Mouse (Mus musculus) Patski (cell line): ENCODE data around the gene Gm44. TPM values are rescaled to one million over a fixed set of nuclear protein-coding genes. Genes with fewer than 3 reads are reported as not detected.
"Not testable (repeated sequence)": the region's sequence is repeated elsewhere in the genome, so short reads cannot be mapped to it uniquely, and the experiment has no call there.

ENCODE experiments used
- ATAC-seq: fragments of 100-300 bp; one replicate; pipeline ENCODE4 v1.8.0; 2021
- CTCF ChIA-PET: fragments of 350-600 bp; sonication (Branson Sonifier 250); formaldehyde crosslinking; loops from one replicate; lab custom pipeline; 2022; ENCODE audit warnings: inconsistent platforms; lab: Charles Lee
- POLR2A ChIA-PET: fragments of 350-600 bp; sonication (Branson Sonifier 250); formaldehyde crosslinking; loops from one replicate; lab custom pipeline; 2022; ENCODE audit warnings: antibody characterized with exemption, inconsistent platforms; lab: Charles Lee
- DNase-seq: peaks from one replicate; pipeline ENCODE4 v3.0.0-alpha.2; 2011; ENCODE audit warnings: low read depth, low spot score
- H3K27me3 ChIP-seq: fragments of 371-371 bp; one replicate; pipeline ENCODE4 v1.5.1; 2021
- CTCF ChIP-seq: fragments of 100-300 bp; IDR thresholded peaks from one replicate; pipeline ENCODE4 v1.5.1; 2021
- in situ Hi-C: fragments of 300-500 bp; cut with MboI; formaldehyde crosslinking; loops from 3 replicates; pipeline ENCODE4 v1.11.1; 2018; ENCODE audit warnings: low pct_unique_long_range_greater_than_20kb, mixed read lengths
- polyA plus RNA-seq: library from polyadenylated mRNA; unstranded; gene quantifications from one replicate; pipeline ENCODE4 v1.2.3, GENCODE M21; 2021

The Gm44 gene
- polyA plus RNA-seq: not detected

DNA sequence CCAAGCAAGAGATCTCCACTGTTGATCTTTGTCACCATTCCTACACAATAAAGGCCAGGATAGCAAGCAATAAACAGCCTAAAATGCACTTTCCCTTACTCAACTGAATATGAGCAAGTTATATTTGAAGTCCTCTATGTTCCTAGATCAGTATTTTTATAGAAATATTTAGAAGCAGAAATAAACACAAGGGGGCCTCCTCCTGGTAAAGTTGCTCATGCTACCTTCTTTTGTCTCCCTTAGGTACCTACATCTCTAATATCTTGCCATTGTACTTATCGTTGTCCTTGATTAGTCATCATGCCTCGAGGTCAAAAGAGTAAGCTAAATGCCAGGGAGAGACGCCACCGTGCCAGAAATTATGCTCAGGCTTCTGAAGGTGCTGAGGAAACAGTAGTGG, at the start of gene Gm44:
Gene Gm44, plus strand, starts transcription at position 301 of the 400 bp plus-strand sequence.
- CTCF ChIA-PET: interaction anchor here (1.2 kb wide), 1 partner anchor 39 kb away, joined by 3 read pairs; no protein-coding TSS in a partner anchor
- no peak for TF ChIP-seq CTCF
- POLR2A ChIA-PET: no interaction called here
- in situ Hi-C loops: no loop called here
- ATAC-seq (no peak), DNase-seq (no peak)
- peaks cover 6% of the 10 kb centered on the region for H3K27me3 ChIP-seq

DNA sequence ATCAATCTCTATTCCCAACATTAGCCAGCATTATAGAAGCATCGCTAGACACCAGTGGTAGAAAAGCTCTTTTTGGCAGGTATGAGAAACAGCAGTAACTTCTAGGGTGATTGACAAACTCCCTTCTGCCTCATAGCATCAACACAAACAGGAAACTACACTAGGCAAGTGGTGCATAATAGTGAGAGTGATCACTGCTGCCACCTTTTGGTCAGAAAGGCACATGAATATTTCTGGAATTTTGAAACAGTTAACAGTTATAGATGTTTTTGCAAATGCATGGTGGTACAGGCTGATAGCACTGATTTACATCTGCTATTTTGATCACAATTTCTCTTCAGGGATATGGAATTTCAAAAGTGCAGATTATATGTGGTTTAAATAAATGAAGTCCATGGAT, 36.0 kb downstream of the Gm44 start:
- ATAC-seq (no peak), DNase-seq (no peak)
- ChIA-PET POLR2A (no interaction called here), CTCF (no interaction called here)
- H3K27me3 ChIP-seq: peaks cover 65% of the 10 kb centered on the region
- TF ChIP-seq CTCF: peak; percentile 49
- in situ Hi-C loops: no loop called here

DNA sequence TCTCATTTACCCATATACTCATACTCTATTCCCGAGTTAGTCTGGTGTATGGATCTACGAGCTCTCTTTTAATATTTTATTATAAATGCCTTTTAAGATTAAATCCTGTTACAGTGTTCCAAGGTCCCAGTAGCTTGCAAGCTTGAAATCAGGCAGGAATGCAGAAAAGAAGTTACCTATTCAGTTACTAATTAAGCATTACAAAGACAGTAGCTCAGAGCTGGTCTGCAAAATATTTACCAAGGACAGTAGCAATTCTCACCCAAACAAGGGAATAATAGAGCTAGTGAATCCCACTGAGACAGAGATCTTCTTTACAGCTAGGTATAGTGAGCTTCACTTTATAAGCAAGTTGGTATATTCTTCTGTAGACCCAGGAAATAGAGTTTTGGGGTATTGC, 46.3 kb downstream of the Gm44 start:
- POLR2A ChIA-PET, DNase-seq, ATAC-seq, H3K27me3 ChIP-seq, in situ Hi-C loops, CTCF ChIA-PET: not testable (repeated sequence)
